Mouse (Mus musculus): ENCODE results near the gene Pwwp2a.

Pwwp2a gene

GRCm38 (mm10) chr11:43681472-43682414 lies at the start of gene Pwwp2a:
TSS of gene Pwwp2a (plus strand) at chr11:43681998.
- peak; percentile 100 for DNase-seq

DNA sequence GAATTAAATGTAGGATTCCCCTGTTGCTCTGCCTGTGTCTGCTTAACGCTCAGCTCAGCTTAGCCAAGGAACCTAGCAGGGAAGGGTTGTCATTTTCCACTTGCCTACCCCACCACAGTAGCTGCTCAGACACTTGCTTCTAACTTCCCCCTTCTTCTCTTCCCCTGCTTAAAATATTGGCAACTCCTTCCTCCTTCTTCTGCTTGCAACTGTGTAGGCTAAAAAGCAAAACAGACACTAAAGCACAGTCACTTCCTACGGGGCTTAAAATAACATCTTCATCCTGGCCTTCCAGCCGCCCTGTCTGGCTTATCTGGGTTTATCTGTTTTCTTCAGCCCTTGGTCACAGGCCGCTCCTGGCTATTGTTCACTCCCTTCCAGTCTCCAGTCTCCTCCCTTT lies 49.2 kb upstream of the Pwwp2a start:
- DNase-seq = no peak

DNA sequence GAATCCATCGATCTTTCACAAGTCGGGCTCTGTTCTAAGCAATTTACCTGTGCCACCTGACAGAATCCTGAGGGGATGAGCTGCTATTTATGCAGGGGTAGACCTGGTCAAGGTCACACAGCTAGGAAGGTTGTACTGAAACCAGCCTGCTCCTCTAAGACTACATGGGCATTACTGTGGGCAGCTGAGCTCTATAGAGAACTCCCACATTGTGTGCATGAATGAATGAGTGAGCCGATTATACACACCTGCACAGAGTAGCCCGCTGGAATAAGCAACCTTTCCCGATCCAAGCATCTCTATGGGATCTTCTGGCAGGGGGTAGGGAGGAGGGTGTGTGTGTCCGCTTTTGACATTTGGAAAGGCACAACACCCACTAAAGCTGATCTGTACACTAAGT lies 48.6 kb upstream of the Pwwp2a start:
- DNase-seq = no peak

- peak; percentile 62 to 69 for DNase-seq
Measured at GRCm38 (mm10) chr11:43633658-43634401, 48.0 kb upstream of the Pwwp2a start.

DNA sequence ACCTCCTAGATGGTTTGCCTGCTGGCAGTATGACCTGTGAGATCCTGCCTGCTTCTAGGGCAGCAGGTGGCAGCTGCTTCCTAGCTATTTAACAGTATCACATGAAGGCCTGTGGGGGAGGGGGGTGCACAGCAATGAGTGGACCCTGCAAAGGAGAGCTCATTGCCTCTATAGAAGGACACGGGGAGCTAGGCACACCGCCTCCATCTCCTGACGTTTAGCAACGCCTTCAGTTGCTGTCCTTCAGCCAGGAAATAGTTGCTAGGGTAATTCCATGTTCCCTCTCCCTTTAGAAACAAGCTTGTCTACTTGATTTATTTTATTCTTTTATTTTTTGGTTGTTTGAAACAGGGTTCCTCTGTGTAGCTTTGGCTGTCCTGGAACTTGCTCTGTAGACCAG lies 45.0 kb upstream of the Pwwp2a start:
- DNase-seq = no peak

DNA sequence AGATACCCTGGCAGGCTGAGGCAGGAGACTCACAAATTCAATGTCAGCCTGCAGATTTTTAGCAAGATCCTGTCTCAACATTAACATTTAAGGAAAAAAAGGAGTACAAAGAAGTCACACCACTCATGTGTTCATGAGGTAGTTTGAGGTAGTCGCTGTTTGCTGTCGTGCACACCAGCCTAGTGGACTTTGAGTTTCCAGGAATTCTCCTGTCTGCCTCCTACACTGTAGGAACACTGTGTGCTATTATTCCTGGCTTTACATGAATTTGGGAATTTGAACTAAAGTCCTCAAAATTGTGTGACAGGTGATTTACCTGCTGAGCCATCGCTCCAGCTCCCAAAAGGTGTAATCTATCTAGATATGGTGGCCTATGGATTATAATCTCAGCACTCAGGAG lies 43.3 kb upstream of the Pwwp2a start:
- no peak for DNase-seq

DNA sequence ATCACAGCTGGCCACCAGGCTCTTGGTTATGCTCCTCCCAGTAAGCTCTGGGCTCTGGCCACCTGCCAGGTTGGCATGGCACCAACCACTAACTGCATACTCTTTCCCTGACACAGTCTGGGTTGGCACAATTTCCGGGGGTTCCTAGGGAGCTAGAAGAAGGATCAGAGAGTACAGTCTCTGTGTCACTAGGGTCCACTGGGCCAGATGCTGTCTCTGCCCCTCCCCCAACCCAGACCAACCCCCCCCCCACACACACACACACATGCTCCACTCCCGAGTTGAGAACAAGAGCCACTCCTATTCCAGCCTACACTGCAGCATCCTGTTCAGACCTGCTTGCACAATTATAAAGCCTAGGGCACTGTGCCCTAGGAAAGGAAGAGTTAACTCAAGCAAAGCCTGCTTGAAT lies 38.6 kb upstream of the Pwwp2a start:
- DNase-seq = peak; percentile 94 to 95

DNA sequence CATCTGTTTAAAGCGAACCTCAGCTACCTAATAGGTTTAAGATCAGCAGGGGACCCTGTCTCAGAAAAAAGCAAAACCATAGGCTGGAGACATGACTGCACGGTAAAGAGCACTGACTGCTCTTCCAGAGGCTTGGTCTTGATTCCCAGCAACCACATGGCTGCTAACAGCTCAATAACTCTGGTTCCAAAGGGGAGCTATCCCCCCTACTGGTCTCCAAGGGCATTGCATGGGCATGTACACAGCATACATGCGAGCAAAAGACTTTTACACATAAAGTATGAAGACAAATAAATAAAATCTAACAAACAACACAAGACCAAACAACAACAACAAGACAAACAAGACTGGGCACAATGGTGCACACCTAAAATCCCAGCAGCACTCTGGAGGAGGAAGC lies 36.5 kb upstream of the Pwwp2a start:
- DNase-seq = peak; percentile 21 to 26

- DNase-seq = peak in 1 of 2 experiments; percentile 16
Measured at GRCm38 (mm10) chr11:43653051-43653475, 28.7 kb upstream of the Pwwp2a start.

DNA sequence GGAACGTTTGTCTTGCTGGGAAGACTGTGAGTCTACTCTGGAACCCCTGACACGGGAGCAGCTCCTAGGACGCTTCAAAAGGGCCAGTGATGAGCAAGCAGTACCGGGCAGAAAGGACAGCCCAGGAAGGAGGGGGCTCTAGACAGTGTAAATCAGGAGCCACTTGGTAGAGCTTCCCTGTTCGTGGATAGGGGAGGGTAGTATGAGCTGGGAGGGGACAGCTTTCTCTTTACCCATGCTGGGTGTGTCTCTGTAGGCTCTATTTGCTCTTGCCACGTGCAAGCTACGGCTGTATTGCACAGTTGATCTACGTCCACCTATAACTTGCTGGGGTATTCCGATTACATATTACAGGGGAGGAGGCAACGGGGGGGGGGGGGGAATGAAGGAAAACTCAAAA lies 25.3 kb upstream of the Pwwp2a start:
- no peak for DNase-seq

GRCm38 (mm10) chr11:43658010-43658409 lies 23.8 kb upstream of the Pwwp2a start:
- DNase-seq = no peak

DNA sequence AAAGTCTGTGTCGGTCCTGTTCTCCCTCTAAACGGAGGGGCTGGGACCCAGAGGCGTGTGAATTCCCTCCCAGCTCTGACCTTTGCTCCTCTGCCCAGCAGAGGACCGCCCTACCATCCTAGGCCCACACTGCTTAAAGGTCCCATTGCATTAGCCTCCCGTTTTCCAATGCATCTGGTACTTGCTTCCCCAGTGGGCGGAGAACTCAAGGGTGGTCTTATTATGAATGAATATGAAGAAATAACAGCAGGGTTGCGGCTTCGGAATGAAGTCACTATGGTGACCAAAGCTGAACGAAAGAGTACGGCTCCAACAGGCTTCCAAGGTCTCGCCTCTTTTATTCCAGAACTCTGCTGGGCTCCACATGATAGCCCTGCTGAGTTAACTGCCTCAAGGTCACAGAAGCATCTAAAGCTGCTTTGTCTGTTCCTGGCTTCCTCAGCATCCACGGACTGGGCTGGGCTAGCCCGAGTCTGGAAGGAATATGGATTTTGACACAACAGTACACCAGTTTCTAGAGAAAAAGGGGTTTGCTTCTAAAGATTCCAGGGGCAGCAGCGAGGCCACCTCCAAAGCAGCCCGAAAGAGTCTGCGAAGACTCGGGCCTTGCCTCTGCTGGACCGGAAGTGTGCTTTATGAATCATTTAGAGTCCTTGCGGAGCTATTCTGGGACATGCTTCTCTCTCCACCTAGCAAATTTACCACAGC lies 14.6 kb upstream of the Pwwp2a start:
- peak; percentile 41 to 56 for DNase-seq

DNA sequence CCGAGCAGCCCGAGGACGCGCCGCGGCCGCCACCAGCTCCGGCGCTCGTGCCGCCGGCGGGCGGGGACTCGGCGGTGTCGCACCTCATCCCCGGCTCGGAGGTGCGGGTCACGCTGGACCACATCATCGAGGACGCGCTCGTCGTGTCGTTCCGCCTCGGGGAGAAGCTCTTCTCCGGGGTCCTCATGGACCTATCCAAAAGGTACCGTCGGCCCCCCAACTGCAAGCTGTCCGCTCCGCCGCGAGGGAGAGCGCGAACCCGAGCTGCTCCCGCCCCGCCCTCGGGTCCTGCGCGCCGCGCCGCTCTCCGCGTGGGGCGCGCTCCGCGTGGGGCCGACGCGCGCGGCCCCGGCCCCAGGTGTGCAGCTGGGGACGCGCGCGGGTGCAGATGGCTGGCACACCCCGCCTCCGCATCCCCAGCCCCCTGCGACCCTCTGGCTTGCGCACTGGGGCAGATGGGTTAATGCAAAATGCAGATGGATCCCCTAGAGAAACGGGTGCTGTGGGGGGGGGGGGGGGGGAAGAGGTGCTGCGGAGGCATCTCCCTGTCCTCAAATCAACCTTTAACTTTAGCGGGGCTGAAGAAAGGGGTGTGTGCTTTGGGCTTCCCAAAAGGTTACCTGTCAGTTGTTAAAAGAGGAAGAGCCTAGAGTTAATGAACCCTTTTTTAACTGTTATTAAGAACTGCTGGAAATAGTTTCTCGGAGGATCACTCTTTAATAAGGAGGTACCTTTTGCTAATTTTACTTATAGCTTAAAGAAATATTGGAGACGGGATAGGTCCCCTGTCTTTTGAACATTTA lies 818 bp downstream of the Pwwp2a start:
- DNase-seq = peak; percentile 79 to 80

- no peak for DNase-seq
Measured at GRCm38 (mm10) chr11:43688850-43689249, 7.1 kb downstream of the Pwwp2a start.

DNA sequence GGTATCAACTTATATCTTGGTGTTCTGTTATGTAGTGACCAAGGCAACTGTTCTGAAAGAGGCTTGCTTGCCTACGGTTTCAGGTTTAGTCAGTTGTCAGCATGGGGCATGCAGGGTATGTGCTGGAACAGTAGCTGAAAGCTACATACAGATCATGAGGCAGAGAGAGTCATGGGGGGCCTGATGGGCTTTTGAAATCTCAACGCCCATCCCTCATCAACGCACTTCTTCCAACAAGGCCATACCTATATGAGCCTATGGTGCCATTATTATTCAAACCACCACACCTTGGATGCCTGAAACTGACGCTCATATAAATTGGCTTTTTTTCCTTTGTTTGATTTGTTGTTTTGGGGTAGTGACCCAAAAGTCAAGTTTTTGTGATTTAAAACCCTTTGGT lies 14.8 kb downstream of the Pwwp2a start:
- no peak for DNase-seq

DNA sequence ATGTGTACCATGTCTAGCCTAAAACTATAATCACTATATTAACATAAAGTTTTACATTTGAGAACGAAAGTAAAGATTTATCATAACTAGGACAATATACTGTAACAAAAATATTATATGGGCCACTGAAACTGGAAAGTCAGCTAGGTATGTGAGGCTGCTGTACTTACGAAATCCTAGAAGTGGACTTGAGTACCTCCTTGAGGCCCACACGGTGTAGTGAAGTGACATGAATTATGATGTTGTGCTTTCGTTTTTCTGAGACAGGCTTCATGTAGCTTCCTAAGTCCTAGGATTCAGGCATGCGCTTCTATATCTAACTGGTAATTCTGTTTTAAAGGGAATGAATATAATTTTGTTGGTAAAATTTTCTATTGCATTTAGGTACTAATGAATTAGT lies 16.8 kb downstream of the Pwwp2a start:
- no peak for DNase-seq

DNA sequence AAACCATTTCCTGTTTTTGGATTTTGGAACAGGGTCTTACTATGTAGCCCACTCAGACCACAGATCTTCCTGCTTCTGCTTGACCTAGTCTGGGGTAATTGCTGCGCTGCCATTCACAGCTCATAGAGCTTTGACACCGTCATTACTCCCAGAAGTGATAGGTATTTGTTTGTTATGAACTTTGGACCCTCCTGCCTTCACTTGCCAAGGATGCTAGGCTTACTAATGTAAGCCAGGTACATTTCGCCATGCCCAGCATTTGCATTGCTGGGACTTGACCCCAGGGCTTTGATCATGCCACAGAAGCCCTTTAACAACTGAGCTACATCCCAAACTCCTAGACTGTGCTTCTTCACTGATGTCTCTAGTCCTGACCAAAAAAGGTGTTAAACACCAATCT lies 18.5 kb downstream of the Pwwp2a start:
- DNase-seq = no peak

DNA sequence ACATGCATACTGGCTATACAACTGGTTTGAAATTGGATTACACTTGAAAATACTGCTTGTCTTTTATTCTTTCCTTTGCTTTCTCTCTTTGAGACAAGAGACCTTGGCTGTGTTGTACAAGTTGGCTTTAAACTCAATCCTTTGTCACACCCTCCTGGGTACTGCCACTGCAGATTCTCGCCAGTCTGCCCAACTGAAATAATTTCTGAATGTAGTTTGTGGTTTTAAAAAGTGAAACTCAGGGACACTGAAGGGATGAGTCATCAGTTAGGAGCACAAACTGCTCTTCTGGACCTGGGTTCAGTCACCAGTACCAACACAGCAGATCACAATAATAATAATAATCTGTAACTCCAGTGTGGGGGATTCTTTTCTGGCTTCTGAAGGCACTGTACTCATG lies 21.8 kb downstream of the Pwwp2a start:
- DNase-seq = no peak

GRCm38 (mm10) chr11:43705751-43706150 lies 24.0 kb downstream of the Pwwp2a start:
- peak in 1 of 2 experiments; percentile 20 for DNase-seq

- no peak for DNase-seq
Measured at GRCm38 (mm10) chr11:43708409-43708808, 26.6 kb downstream of the Pwwp2a start.

DNA sequence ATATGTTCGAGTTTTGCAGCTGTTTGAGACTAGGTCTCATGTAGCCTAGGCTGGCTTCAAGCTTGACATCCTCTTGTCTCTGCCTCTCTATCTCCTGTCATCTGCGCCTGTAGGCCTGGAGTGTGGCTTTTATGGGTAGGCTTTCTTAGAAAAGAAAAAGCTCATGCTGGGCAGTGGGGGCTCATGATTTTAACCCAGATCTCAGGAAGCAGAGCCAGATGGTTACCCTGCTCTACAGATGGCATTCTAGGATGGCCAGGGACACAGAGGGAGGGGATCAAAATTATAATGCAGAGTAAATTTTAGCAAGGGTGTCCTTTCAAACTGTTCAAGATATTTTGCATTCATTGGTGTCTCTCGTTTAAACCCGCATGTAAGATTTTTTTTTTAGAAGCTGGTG lies 30.4 kb downstream of the Pwwp2a start:
- peak; percentile 36 to 53 for DNase-seq

- DNase-seq = no peak
Measured at GRCm38 (mm10) chr11:43723411-43723810, 41.6 kb downstream of the Pwwp2a start.
